Mouse (Mus musculus): Measurements from ENCODE around the gene Sox5.

DNA sequence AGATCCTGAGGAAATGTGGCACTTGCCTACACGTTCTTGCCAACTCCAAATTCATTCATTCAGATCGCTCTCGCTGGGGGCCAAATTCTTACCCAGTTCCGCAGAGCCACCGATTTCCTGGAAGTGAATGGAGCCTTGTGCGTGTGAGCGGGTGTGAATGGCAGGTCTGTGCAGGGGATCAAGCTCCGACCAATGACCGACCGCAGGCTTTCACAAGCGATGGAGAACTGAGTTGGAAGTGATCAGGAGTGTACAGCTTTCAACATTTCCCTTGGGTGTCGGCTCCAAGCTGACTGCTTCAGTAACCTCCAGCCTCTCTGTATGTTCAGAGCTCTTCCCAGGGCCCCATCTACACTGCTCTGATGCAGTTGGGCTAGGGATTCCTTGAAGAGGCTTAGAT, 651.9 kb downstream of the Sox5 start:
- TF ChIP-seq CTCF (IDR thresholded peaks at IDR 0.05; ENCODE audit: extremely low read depth, insufficient read depth, low read length) (no peak), POLR2A (IDR thresholded peaks at IDR 0.05; ENCODE audit: extremely low read depth, insufficient read depth, low read length) (no peak)

Measured in cortical plate, adult 2 months (tissue).